Mouse (Mus musculus) liver, embryonic 11.5 days (tissue): ENCODE data around the gene Pxn. TPM values are rescaled to one million over a fixed set of nuclear protein-coding genes. Genes with fewer than 3 reads are reported as not detected.

Experiments
- ATAC-seq: fragments of 200-750 bp; cut with Nextera tagmentation; replicated peaks from 2 replicates; pipeline ENCODE4 v1.8.0; 2017; ENCODE audit warnings: moderate number of reproducible peaks, mild to moderate bottlenecking, moderate TSS enrichment, moderate library complexity; ENCODE audit not compliant: low FRiP score
- DNase-seq: peaks from one replicate; pipeline ENCODE4 v3.0.0-alpha.2; 2017; ENCODE audit warnings: low spot score
- H3K27ac ChIP-seq: fragments of 300-500 bp; sonication (generic); 2 replicates; pipeline ENCODE4 v1.5.1; 2014; ENCODE audit warnings: mild to moderate bottlenecking, low read depth, low read length, control low read depth
- H3K27me3 ChIP-seq: fragments of 300-500 bp; sonication (generic); replicated peaks from 2 replicates; pipeline ENCODE4 v1.6.1; 2014; ENCODE audit warnings: low read length, mixed read lengths; ENCODE audit not compliant: control insufficient read depth, insufficient read depth
- H3K36me3 ChIP-seq: fragments of 300-500 bp; sonication (generic); 2 replicates; pipeline ENCODE4 v1.6.1; 2014; ENCODE audit warnings: mild to moderate bottlenecking, low read length, moderate library complexity, mixed read lengths; ENCODE audit not compliant: control insufficient read depth, insufficient read depth
- H3K4me1 ChIP-seq: fragments of 300-500 bp; sonication (generic); replicated peaks from 2 replicates; pipeline ENCODE4 v1.6.1; 2014; ENCODE audit warnings: low read length, mixed read lengths; ENCODE audit not compliant: control insufficient read depth, insufficient read depth
- H3K4me2 ChIP-seq: fragments of 300-500 bp; sonication (generic); 2 replicates; pipeline ENCODE4 v1.6.1; 2014; ENCODE audit warnings: mild to moderate bottlenecking, control low read depth, moderate library complexity
- H3K4me3 ChIP-seq: fragments of 300-500 bp; sonication (generic); 2 replicates; pipeline ENCODE4 v1.5.1; 2014; ENCODE audit warnings: low read depth, low read length, control low read depth
- H3K9ac ChIP-seq: fragments of 300-500 bp; sonication (generic); 2 replicates; pipeline ENCODE4 v1.6.1; 2014; ENCODE audit warnings: low read depth, low read length, control low read depth
- H3K9me3 ChIP-seq: fragments of 300-500 bp; sonication (generic); 2 replicates; pipeline ENCODE4 v1.6.1; 2016; ENCODE audit warnings: low read length, inconsistent platforms, mixed read lengths; ENCODE audit not compliant: control insufficient read depth
- WGBS: fragments of 180-500 bp; shearing (Covaris S2); extraction: QIAGEN DNeasy Blood & Tissue Kit; methylation state at CpG from one replicate; pipeline ENCODE4 v1.1.7; 2014; 5-methylcytosine and 5-hydroxymethylcytosine counted together
- polyA plus RNA-seq: library from polyadenylated mRNA; unstranded; fragments of >200 nt; fragmentation: Nextera tagmentation; extraction: Ambion mirVana; gene quantifications from 2 replicates; pipeline ENCODE4 v1.2.1, GENCODE M21; 2014

Gene Pxn
- polyA plus RNA-seq, 1 experiment from 2014 or later = 12.4 TPM

- Histone ChIP-seq H3K9ac (peak overlapping the region; percentile 26), H3K36me3 (no peaks in the 10 kb centered on the region), H3K4me2 (peak overlapping the region; percentile 94), H3K9me3 (no peaks in the 10 kb centered on the region), H3K27me3 (no peaks in the 10 kb centered on the region), H3K4me1 (peaks cover 44% of the 10 kb centered on the region), H3K27ac (peak overlapping the region; percentile 13), H3K4me3 (no peak overlapping the region)
- 62% methylated on average over 15 of the region's 15 CpGs for WGBS
- ATAC-seq (no peak), DNase-seq (no peak)
Observed at GRCm38 (mm10) chr5:115509790-115510689, 3.6 kb downstream of the Pxn start.

- Histone ChIP-seq H3K27me3 (no peaks in the 10 kb centered on the region), H3K9me3 (no peaks in the 10 kb centered on the region), H3K4me1 (peaks cover 55% of the 10 kb centered on the region), H3K36me3 (no peaks in the 10 kb centered on the region), H3K4me3 (no peak overlapping the region), H3K9ac (no peak overlapping the region), H3K27ac (no peak overlapping the region), H3K4me2 (no peak overlapping the region)
- DNase-seq (no peak), ATAC-seq (no peak)
- 81% methylated on average over 7 of the region's 7 CpGs for WGBS
Observed at GRCm38 (mm10) chr5:115512375-115512774, 5.9 kb downstream of the Pxn start.

DNA sequence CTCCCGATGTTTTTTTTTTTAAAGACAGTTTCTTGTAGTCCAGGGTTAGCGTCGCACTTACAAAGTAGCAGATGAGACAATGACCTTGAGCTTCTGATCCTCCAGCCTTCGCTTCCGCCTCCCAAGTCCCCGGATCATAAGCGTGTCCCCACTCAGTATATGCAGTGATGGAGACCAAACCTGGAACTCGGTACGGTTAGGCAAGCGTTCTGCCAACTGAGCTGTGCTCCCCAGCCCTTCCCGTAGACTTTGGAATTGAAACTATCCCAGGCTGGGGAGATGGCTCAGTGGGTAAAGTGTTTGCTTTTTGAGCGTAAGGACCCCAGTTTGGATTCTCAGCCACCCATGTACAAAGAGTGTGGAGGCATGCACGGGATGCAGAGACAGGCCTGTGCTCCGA lies 6.8 kb downstream of the Pxn start:
- Histone ChIP-seq H3K36me3 (0 out of 2 replicates have a peak, but pooled peaks cover 3% of the 10 kb centered on the region), H3K4me3 (no peak overlapping the region), H3K27me3 (no peaks in the 10 kb centered on the region), H3K4me2 (no peak overlapping the region), H3K9me3 (no peaks in the 10 kb centered on the region), H3K4me1 (peaks cover 46% of the 10 kb centered on the region), H3K27ac (no peak overlapping the region), H3K9ac (no peak overlapping the region)
- ATAC-seq (no peak), DNase-seq (no peak)
- WGBS = 91% methylated on average over 14 of the region's 14 CpGs

GRCm38 (mm10) chr5:115513721-115514120 lies 7.2 kb downstream of the Pxn start:
- H3K36me3 ChIP-seq = 0 out of 2 replicates have a peak, but pooled peaks cover 3% of the 10 kb centered on the region
- no peaks in the 10 kb centered on the region for H3K9me3 ChIP-seq
- peaks cover 41% of the 10 kb centered on the region for H3K4me1 ChIP-seq
- ATAC-seq (no peak), DNase-seq (no peak)
- no peak overlapping the region for H3K4me2 ChIP-seq
- H3K4me3 ChIP-seq = no peak overlapping the region
- 86% methylated on average over 16 of the region's 16 CpGs for WGBS
- H3K27ac ChIP-seq = no peak overlapping the region
- H3K27me3 ChIP-seq = no peaks in the 10 kb centered on the region
- H3K9ac ChIP-seq = no peak overlapping the region

GRCm38 (mm10) chr5:115514346-115514745 lies 7.9 kb downstream of the Pxn start:
- Histone ChIP-seq H3K36me3 (peaks cover 3% of the 10 kb centered on the region; the same call in 1 of the 2 replicates), H3K9ac (no peak overlapping the region), H3K9me3 (no peaks in the 10 kb centered on the region), H3K4me2 (peak overlapping the region; percentile 35; the same call in 1 of the 2 replicates), H3K27me3 (no peaks in the 10 kb centered on the region), H3K4me3 (no peak overlapping the region), H3K27ac (peak overlapping the region; percentile 62; the same call in 1 of the 2 replicates), H3K4me1 (peaks cover 37% of the 10 kb centered on the region)
- ATAC-seq (no peak), DNase-seq (no peak)
- 70% methylated on average over 6 of the region's 6 CpGs for WGBS

DNA sequence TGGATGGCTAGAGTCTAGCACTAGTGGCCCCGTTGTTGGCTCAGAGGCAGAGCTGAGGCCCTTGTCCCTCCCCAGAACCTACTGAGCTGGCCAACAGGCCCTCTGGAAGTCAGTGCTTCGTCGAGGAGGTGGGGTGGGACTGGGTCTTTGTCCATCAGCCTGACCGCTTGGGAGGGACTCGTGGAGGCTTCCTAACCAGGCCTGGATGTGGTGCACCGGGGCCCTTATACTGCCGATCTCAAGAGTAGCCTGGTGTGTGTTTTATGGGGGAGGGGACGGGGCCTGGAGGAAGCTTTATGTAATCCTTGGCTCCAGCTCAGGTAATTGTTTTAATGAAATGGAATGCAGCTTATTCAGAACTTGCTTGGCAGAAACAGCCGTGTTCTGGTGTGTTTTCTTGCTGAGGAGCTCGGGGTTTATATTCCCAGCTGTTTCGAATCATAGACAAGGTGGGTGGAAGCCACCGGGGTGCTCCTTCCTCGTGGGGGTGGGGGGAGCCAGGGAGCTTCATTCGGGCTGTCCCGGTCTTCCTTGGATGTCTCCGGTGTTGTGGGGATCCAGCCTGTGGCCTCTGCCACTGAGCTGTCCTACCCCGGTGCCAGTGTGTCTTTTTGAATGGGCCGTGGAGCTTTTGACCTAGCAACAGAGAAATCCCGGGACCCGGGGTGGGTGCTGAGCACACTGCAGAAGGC lies 8.6 kb downstream of the Pxn start:
- DNase-seq = no peak
- peak overlapping the region; percentile 62 for H3K27ac ChIP-seq
- H3K27me3 ChIP-seq = no peaks in the 10 kb centered on the region
- H3K4me1 ChIP-seq = peaks cover 34% of the 10 kb centered on the region
- H3K4me2 ChIP-seq = peak overlapping the region; percentile 35
- no peak for ATAC-seq
- H3K9ac ChIP-seq = no peak overlapping the region
- no peak overlapping the region for H3K4me3 ChIP-seq
- no peaks in the 10 kb centered on the region for H3K9me3 ChIP-seq
- WGBS = 60% methylated on average over 20 of the region's 20 CpGs
- H3K36me3 ChIP-seq = peaks cover 3% of the 10 kb centered on the region; the same call in 1 of the 2 replicates

GRCm38 (mm10) chr5:115516081-115516907 lies 9.8 kb downstream of the Pxn start:
- H3K9ac ChIP-seq = peak overlapping the region; percentile 25; the same call in 1 of the 2 replicates
- WGBS = 55% methylated on average over 32 of the region's 32 CpGs
- H3K4me2 ChIP-seq = peak overlapping the region; percentile 44
- H3K36me3 ChIP-seq = peaks cover 3% of the 10 kb centered on the region; the same call in 1 of the 2 replicates
- peak; percentile 42 for DNase-seq
- ATAC-seq = peak; percentile 35; the same call in 1 of the 2 replicates
- H3K9me3 ChIP-seq = no peaks in the 10 kb centered on the region
- H3K27me3 ChIP-seq = no peaks in the 10 kb centered on the region
- H3K27ac ChIP-seq = peak overlapping the region; percentile 23; the same call in 1 of the 2 replicates
- H3K4me1 ChIP-seq = peaks cover 43% of the 10 kb centered on the region
- peak overlapping the region; percentile 14; the same call in 1 of the 2 replicates for H3K4me3 ChIP-seq

- DNase-seq (no peak), ATAC-seq (no peak)
- H3K9me3 ChIP-seq = no peaks in the 10 kb centered on the region
- no peaks in the 10 kb centered on the region for H3K27me3 ChIP-seq
- 68% methylated on average over 7 of the region's 7 CpGs for WGBS
- H3K4me3 ChIP-seq = no peak overlapping the region
- no peak overlapping the region; the same call in 1 of the 2 replicates for H3K27ac ChIP-seq
- H3K9ac ChIP-seq = no peak overlapping the region
- peaks cover 3% of the 10 kb centered on the region; the same call in 1 of the 2 replicates for H3K36me3 ChIP-seq
- H3K4me1 ChIP-seq = peaks cover 48% of the 10 kb centered on the region
- peak overlapping the region; percentile 26; the same call in 1 of the 2 replicates for H3K4me2 ChIP-seq
Observed at GRCm38 (mm10) chr5:115516908-115517307, 10.4 kb downstream of the Pxn start.
